Mouse (Mus musculus) naive thymus-derived CD4-positive, alpha-beta T cell, adult 5 months (primary cell): ENCODE measurements around the gene Olfr513. TPM values are rescaled to one million over a fixed set of nuclear protein-coding genes. Genes with fewer than 3 reads are reported as not detected.

Experiments used
- polyA plus RNA-seq: library from polyadenylated mRNA; unstranded; fragments of 100-300 nt; shearing (Covaris generic); gene quantifications from one replicate; pipeline ENCODE4 v1.2.1, GENCODE M21; 2017

Olfr513 gene
- not detected for polyA plus RNA-seq

DNA sequence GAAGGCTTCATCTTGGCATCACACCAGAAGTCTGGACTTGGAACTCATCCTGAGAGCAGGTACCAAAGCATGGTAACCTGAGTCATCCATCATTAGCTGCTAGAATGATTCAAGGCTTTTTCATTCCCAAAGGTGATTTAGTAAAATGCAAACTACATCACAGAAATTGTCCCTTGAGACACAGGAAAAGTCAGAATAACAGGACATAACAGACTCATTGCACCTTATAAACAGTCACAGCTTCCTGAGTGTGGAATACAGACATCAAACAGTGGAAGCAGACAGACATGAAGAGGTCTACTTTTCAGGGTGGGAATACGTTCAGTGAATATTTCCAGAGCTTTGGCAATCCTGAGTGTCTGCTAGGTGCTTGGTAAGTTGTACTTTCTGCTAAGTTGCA lies at the start of gene Olfr513:
Gene Olfr513, plus strand, starts transcription at position 301 of the 400 bp plus-strand sequence.

DNA sequence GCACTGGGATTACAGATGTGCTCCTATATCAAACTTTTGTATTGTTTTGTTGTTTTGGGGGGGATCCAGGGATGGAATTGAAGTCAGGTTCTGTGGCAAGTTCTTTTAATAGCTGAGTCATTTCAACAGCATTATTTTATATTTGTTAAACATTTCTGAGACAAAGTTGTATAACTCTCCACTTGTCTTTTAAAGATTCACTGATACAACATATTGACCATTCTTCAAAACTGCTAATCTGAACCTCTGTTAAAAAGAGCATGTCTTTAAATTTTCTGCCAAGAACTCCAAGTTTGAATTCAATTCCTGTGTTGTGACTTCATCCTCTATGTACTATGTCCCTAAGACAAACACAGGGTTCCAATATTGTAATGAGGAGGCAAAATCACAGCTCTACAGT lies 37.8 kb upstream of the Olfr513 start, which contains the start of gene Olfr512:
Gene Olfr512, plus strand, starts transcription at position 301 of the 400 bp plus-strand sequence.

Other genes with a start within 250 kb of the Olfr513 start
- gene Olfr502, start 225.9 kb upstream of the Olfr513 start, polyA plus RNA-seq: not detected
- not detected for gene Olfr503, start 206.4 kb upstream of the Olfr513 start, polyA plus RNA-seq
- gene Olfr504, start 185.2 kb upstream of the Olfr513 start, polyA plus RNA-seq: not detected
- not detected for gene Olfr506, start 140.2 kb upstream of the Olfr513 start, polyA plus RNA-seq
- not detected for gene Olfr507, start 129.2 kb upstream of the Olfr513 start, polyA plus RNA-seq
- not detected for gene Olfr508, start 121.0 kb upstream of the Olfr513 start, polyA plus RNA-seq
- gene Olfr509, start 99.1 kb upstream of the Olfr513 start, polyA plus RNA-seq: not detected
- not detected for gene Olfr510, start 84.6 kb upstream of the Olfr513 start, polyA plus RNA-seq
- not detected for gene Olfr512, start 37.7 kb upstream of the Olfr513 start, polyA plus RNA-seq
- gene Olfr514, start 75.0 kb downstream of the Olfr513 start, polyA plus RNA-seq: not detected
- gene Olfr516, start 99.6 kb downstream of the Olfr513 start, polyA plus RNA-seq: not detected
- not detected for gene Olfr517, start 121.4 kb downstream of the Olfr513 start, polyA plus RNA-seq
- gene Olfr518, start 134.0 kb downstream of the Olfr513 start, polyA plus RNA-seq: not detected
- gene Olfr519, start 143.4 kb downstream of the Olfr513 start, polyA plus RNA-seq: not detected
- not detected for gene Nlrp10, start 179.2 kb downstream of the Olfr513 start, polyA plus RNA-seq
- gene Eif3f, start 183.4 kb downstream of the Olfr513 start, polyA plus RNA-seq: 159 TPM
- gene Tub, start 199.4 kb downstream of the Olfr513 start, polyA plus RNA-seq: not detected